Comparison of ENCODE assay signal across 19 mouse cellular contexts in the genomic region with DNA sequence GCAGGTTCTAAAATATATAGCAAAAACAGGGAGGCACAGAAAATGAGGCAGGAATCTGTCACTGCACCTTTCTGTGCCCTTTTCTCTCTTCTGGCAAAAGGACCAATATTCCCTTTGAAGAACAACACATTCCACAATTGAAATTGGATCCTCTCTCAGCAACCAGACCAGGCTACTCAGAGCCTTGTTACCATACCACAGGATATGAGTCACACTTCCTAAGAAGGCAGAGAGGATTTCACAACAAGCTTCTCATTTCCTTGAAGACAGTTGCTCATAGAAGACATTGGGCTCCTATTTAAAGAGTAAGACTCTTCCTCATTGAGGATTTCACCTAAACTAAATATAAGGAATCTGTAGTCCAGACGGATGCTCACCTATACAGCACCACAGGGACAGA.
DNase-seq lines count a peak whose midpoint lies in the region; ATAC-seq lines count a peak whose summit lies in the region.
"Had no signal": no experiment of that assay in that cellular context is flagged by ENCODE, and none has a peak within 500 bp of the region (broad histone marks: within the 10 kb centered on the region; RNA-seq: fewer than 3 reads in every experiment).

No protein-coding gene starts in this region.

- H3K9me3 ChIP-seq in lung, embryonic 16.5 days (ENCODE audit: control insufficient read depth, low read length) = no peaks in the 10 kb centered on the region
- no peaks in the 10 kb centered on the region for H3K9me3 ChIP-seq in stomach, embryonic 15.5 days
- H3K9me3 ChIP-seq: embryonic facial prominence, embryonic 13.5 days; kidney, embryonic 15.5 days; limb, embryonic 15.5 days; midbrain, embryonic 10.5 days; neural tube, embryonic 12.5 days had no signal

- H3K9ac ChIP-seq in lung, embryonic 16.5 days (ENCODE audit: low read length) = no peak overlapping the region
- H3K9ac ChIP-seq in stomach, embryonic 15.5 days = no peak overlapping the region
- H3K9ac ChIP-seq: embryonic facial prominence, embryonic 13.5 days; kidney, embryonic 15.5 days; limb, embryonic 15.5 days; neural tube, embryonic 12.5 days had no signal

- no peaks in the 10 kb centered on the region for H3K36me3 ChIP-seq in lung, embryonic 16.5 days (ENCODE audit: control insufficient read depth, insufficient read depth, low read length)
- H3K36me3 ChIP-seq in stomach, embryonic 15.5 days = no peaks in the 10 kb centered on the region
- H3K36me3 ChIP-seq: embryonic facial prominence, embryonic 13.5 days; kidney, embryonic 15.5 days; limb, embryonic 15.5 days; midbrain, embryonic 10.5 days; neural tube, embryonic 12.5 days had no signal

- no peak overlapping the region for H3K4me2 ChIP-seq in lung, embryonic 16.5 days (ENCODE audit: low read depth, low read length)
- H3K4me2 ChIP-seq in stomach, embryonic 15.5 days = no peak overlapping the region
- H3K4me2 ChIP-seq: embryonic facial prominence, embryonic 13.5 days; kidney, embryonic 15.5 days; limb, embryonic 15.5 days; neural tube, embryonic 12.5 days had no signal

- 33% methylated on average over 1 of the region's 1 CpGs for WGBS in lung, embryonic 16.5 days
- 56% methylated on average over 1 of the region's 1 CpGs for WGBS in stomach, embryonic 15.5 days

- no peaks in the 10 kb centered on the region for H3K27me3 ChIP-seq in lung, embryonic 16.5 days (ENCODE audit: control insufficient read depth, insufficient read depth, low read depth, low read length)
- no peaks in the 10 kb centered on the region for H3K27me3 ChIP-seq in stomach, embryonic 15.5 days (replicated peaks)
- H3K27me3 ChIP-seq: embryonic facial prominence, embryonic 13.5 days; kidney, embryonic 15.5 days; limb, embryonic 15.5 days; neural tube, embryonic 12.5 days had no signal

- H3K27ac ChIP-seq in lung, embryonic 16.5 days (ENCODE audit: low read length) = no peak overlapping the region
- H3K27ac ChIP-seq in stomach, embryonic 15.5 days = no peak overlapping the region
- H3K27ac ChIP-seq: embryonic facial prominence, embryonic 13.5 days; hindbrain, postnatal 0 days; kidney, embryonic 15.5 days; limb, embryonic 15.5 days; midbrain, embryonic 10.5 days; neural tube, embryonic 12.5 days had no signal

- no peak overlapping the region for H3K4me3 ChIP-seq in lung, embryonic 16.5 days (ENCODE audit: low read length)
- H3K4me3 ChIP-seq in stomach, embryonic 15.5 days (replicated peaks) = no peak overlapping the region
- H3K4me3 ChIP-seq: embryonic facial prominence, embryonic 13.5 days; kidney, embryonic 15.5 days; limb, embryonic 15.5 days; midbrain, embryonic 10.5 days; neural tube, embryonic 12.5 days had no signal

- no peaks in the 10 kb centered on the region for H3K4me1 ChIP-seq in lung, embryonic 16.5 days (replicated peaks; ENCODE audit: control insufficient read depth, insufficient read depth, low read length)
- H3K4me1 ChIP-seq in stomach, embryonic 15.5 days = no peaks in the 10 kb centered on the region
- H3K4me1 ChIP-seq: kidney, embryonic 15.5 days; midbrain, embryonic 10.5 days; neural tube, embryonic 12.5 days had no signal

- peak; percentile 83 for ATAC-seq in frontal cortex, adult (ENCODE audit: low TSS enrichment)
- peak; percentile 71; the same call in 1 of the 2 replicates for ATAC-seq in lung, embryonic 16.5 days (ENCODE audit: low read depth)
- 0 out of 2 replicates have a peak, but pooled peaks have one; percentile 47 for ATAC-seq in stomach, embryonic 15.5 days (ENCODE audit: insufficient read depth, low FRiP score, low read depth)
- no peak for ATAC-seq in monocyte, adult 5-6 weeks (replicated peaks; ENCODE audit: insufficient number of reproducible peaks, low FRiP score, low TSS enrichment, poor library complexity, severe bottlenecking)
- ATAC-seq: forebrain, embryonic 16.5 days; hindbrain, postnatal 0 days had no signal

- DNase-seq in frontal cortex, postnatal 10 days (ENCODE audit: low spot score in 2 of 2) = no peak
- DNase-seq in lung, postnatal 4 days = no peak
- DNase-seq in forelimb bud, embryonic 11.5 days (ENCODE audit: low read depth, low spot score) = peak; percentile 46
- no peak for DNase-seq in urinary bladder, adult 2 months (ENCODE audit: low spot score)
- DNase-seq: adrenal gland, postnatal 14 days; layer of hippocampus, postnatal 36 days; retina, postnatal 1 day; thymus, postnatal 25 days had no signal
